Mouse (Mus musculus): ENCODE data around the gene Qrfp.

GRCm38 (mm10) chr2:31825469-31825911 lies 15.1 kb upstream of the Qrfp start:
- TF ChIP-seq CTCF (IDR thresholded peaks at IDR 0.05; ENCODE audit: borderline replicate concordance, extremely low read depth, insufficient read depth, insufficient read length) (no peak), POLR2A (IDR thresholded peaks at IDR 0.05; ENCODE audit: borderline replicate concordance, extremely low read depth, insufficient read depth, insufficient read length, poor library complexity, severe bottlenecking) (no peak)
